Mouse (Mus musculus) kidney, adult 2 months (tissue): ENCODE results near the gene Pogz.

Experiments
- CTCF ChIP-seq: fragments of 200-500 bp; conservative IDR thresholded peaks from 2 replicates; pipeline ENCODE4 v1.5.1; 2011; ENCODE audit warnings: low read depth, mild to moderate bottlenecking, control low read depth, low read length, moderate library complexity, mixed read lengths; ENCODE audit not compliant: insufficient read depth, insufficient read length
- POLR2A ChIP-seq: fragments of 200-500 bp; IDR thresholded peaks from one replicate; pipeline ENCODE4 v1.6.1; 2011; ENCODE audit warnings: low read depth, low read length, control low read depth

GRCm38 (mm10) chr3:94808296-94808695 is 29.1 kb upstream of the Pogz start:
- TF ChIP-seq POLR2A (no peak), CTCF (no peak)
